Mouse (Mus musculus) forebrain, embryonic 10.5 days (tissue): ENCODE measurements around the gene Wdr83. TPM values are rescaled to one million over a fixed set of nuclear protein-coding genes. Genes with fewer than 3 reads are reported as not detected.
"Not testable (repeated sequence)": the region's sequence is repeated elsewhere in the genome, so short reads cannot be mapped to it uniquely, and the experiment has no call there.

Experiments used
- DNase-seq: peaks from one replicate; pipeline ENCODE4 v3.0.0-alpha.2; 2017; ENCODE audit warnings: low spot score; ENCODE audit errors: extremely low spot score
- H3K27ac ChIP-seq: fragments of 300-500 bp; sonication (generic); 2 replicates; pipeline ENCODE4 v1.5.1; 2016; ENCODE audit warnings: mild to moderate bottlenecking
- H3K27me3 ChIP-seq: fragments of 300-500 bp; sonication (generic); 2 replicates; pipeline ENCODE4 v1.6.1; 2016; ENCODE audit warnings: mild to moderate bottlenecking; ENCODE audit not compliant: poor library complexity, severe bottlenecking
- H3K36me3 ChIP-seq: fragments of 300-500 bp; sonication (generic); replicated peaks from 2 replicates; pipeline ENCODE4 v1.6.1; 2016; ENCODE audit warnings: mild to moderate bottlenecking, moderate library complexity
- H3K4me1 ChIP-seq: fragments of 300-500 bp; sonication (generic); 2 replicates; pipeline ENCODE4 v1.6.1; 2016
- H3K4me3 ChIP-seq: fragments of 300-500 bp; sonication (generic); 2 replicates; pipeline ENCODE4 v1.5.1; 2016; ENCODE audit warnings: mild to moderate bottlenecking, moderate library complexity
- H3K9me3 ChIP-seq: fragments of 300-500 bp; sonication (generic); 2 replicates; pipeline ENCODE4 v1.6.1; 2016; ENCODE audit warnings: mild to moderate bottlenecking, moderate library complexity
- WGBS: fragments of 180-500 bp; shearing (Covaris S2); methylation state at CpG from one replicate; pipeline ENCODE4 v1.1.7; 2016; 5-methylcytosine and 5-hydroxymethylcytosine counted together
- polyA plus RNA-seq: library from polyadenylated mRNA; unstranded; fragments of >200 nt; fragmentation: Nextera tagmentation; extraction: Ambion mirVana; gene quantifications from 2 replicates; pipeline ENCODE4 v1.2.1, GENCODE M21; 2016

Wdr83 gene
- polyA plus RNA-seq, 1 experiment from 2014 or later: 63.3 TPM

- no peak overlapping the region for H3K27ac ChIP-seq
- no peak for DNase-seq
- 92% methylated on average over 13 of the region's 13 CpGs for WGBS
- no peaks in the 10 kb centered on the region for H3K27me3 ChIP-seq
- 0 out of 2 replicates have a peak, but pooled peaks cover 3% of the 10 kb centered on the region for H3K4me1 ChIP-seq
- peaks cover 81% of the 10 kb centered on the region for H3K36me3 ChIP-seq
- H3K4me3 ChIP-seq: no peak overlapping the region
- H3K9me3 ChIP-seq: no peaks in the 10 kb centered on the region
Measured at GRCm38 (mm10) chr8:85095051-85095450, 13.9 kb upstream of the Wdr83 start.

- no peak for DNase-seq
- Histone ChIP-seq H3K27ac (no peak overlapping the region), H3K4me3 (no peak overlapping the region), H3K9me3 (no peaks in the 10 kb centered on the region), H3K27me3 (no peaks in the 10 kb centered on the region), H3K36me3 (peaks cover 85% of the 10 kb centered on the region), H3K4me1 (0 out of 2 replicates have a peak, but pooled peaks cover 3% of the 10 kb centered on the region)
- 27% methylated on average over 21 of the region's 21 CpGs for WGBS
Measured at GRCm38 (mm10) chr8:85091526-85092090, 10.5 kb upstream of the Wdr83 start.

GRCm38 (mm10) chr8:85090856-85091255, 9.8 kb upstream of the Wdr83 start:
- peaks cover 80% of the 10 kb centered on the region for H3K36me3 ChIP-seq
- no peak overlapping the region for H3K4me3 ChIP-seq
- DNase-seq: no peak
- WGBS: 89% methylated on average over 11 of the region's 11 CpGs
- H3K4me1 ChIP-seq: 0 out of 2 replicates have a peak, but pooled peaks cover 3% of the 10 kb centered on the region
- H3K27me3 ChIP-seq: no peaks in the 10 kb centered on the region
- no peak overlapping the region for H3K27ac ChIP-seq
- no peaks in the 10 kb centered on the region for H3K9me3 ChIP-seq

- Histone ChIP-seq H3K27ac (no peak overlapping the region), H3K36me3 (peaks cover 71% of the 10 kb centered on the region), H3K27me3 (no peaks in the 10 kb centered on the region), H3K4me1 (peaks cover 11% of the 10 kb centered on the region), H3K4me3 (no peak overlapping the region), H3K9me3 (no peaks in the 10 kb centered on the region)
- no peak for DNase-seq
- 84% methylated on average over 2 of the region's 2 CpGs for WGBS
Measured at GRCm38 (mm10) chr8:85088771-85089170, 7.7 kb upstream of the Wdr83 start.

GRCm38 (mm10) chr8:85086238-85086637, 5.1 kb upstream of the Wdr83 start:
- no peaks in the 10 kb centered on the region for H3K9me3 ChIP-seq
- DNase-seq: no peak
- peaks cover 32% of the 10 kb centered on the region for H3K4me1 ChIP-seq
- no peak overlapping the region for H3K27ac ChIP-seq
- no peak overlapping the region for H3K4me3 ChIP-seq
- no peaks in the 10 kb centered on the region for H3K27me3 ChIP-seq
- 79% methylated on average over 3 of the region's 3 CpGs for WGBS
- peaks cover 52% of the 10 kb centered on the region for H3K36me3 ChIP-seq

GRCm38 (mm10) chr8:85084633-85085032, 3.5 kb upstream of the Wdr83 start:
- no peak for DNase-seq
- Histone ChIP-seq H3K27me3 (no peaks in the 10 kb centered on the region), H3K4me1 (peaks cover 40% of the 10 kb centered on the region), H3K36me3 (peaks cover 45% of the 10 kb centered on the region), H3K27ac (no peak overlapping the region), H3K4me3 (peak overlapping the region; percentile 66; the same call in 1 of the 2 replicates), H3K9me3 (no peaks in the 10 kb centered on the region)
- 92% methylated on average over 8 of the region's 8 CpGs for WGBS

- peak within 1 kb of the TSS; percentile 83 for H3K27ac ChIP-seq
- no peaks in the 10 kb centered on the region for H3K27me3 ChIP-seq
- no peaks in the 10 kb centered on the region for H3K9me3 ChIP-seq
- H3K4me3 ChIP-seq: peak within 1 kb of the TSS; percentile 75
- WGBS: 2% methylated on average over 30 of the region's 30 CpGs
- H3K36me3 ChIP-seq: peaks cover 44% of the 10 kb centered on the region
- H3K4me1 ChIP-seq: peaks cover 48% of the 10 kb centered on the region
- peak; percentile 78 for DNase-seq
Measured at GRCm38 (mm10) chr8:85083108-85083813, 2.2 kb upstream of the Wdr83 start, which contains the start of gene Man2b1. Gene Man2b1, plus strand, starts transcription at chr8:85083270.

GRCm38 (mm10) chr8:85082169-85082568, 1.1 kb upstream of the Wdr83 start:
- H3K9me3 ChIP-seq, H3K27ac ChIP-seq, H3K27me3 ChIP-seq, DNase-seq: not testable (repeated sequence)
- peaks cover 42% of the 10 kb centered on the region for H3K36me3 ChIP-seq
- H3K4me3 ChIP-seq: peak overlapping the region; percentile 75; the same call in 1 of the 2 replicates
- H3K4me1 ChIP-seq: peaks cover 48% of the 10 kb centered on the region
- 92% methylated on average over 4 of the region's 4 CpGs for WGBS

GRCm38 (mm10) chr8:85080532-85081215, 432 bp downstream of the Wdr83 start, which contains the start of gene Wdr83os:
Gene Wdr83os, plus strand, starts transcription at chr8:85080740.
- H3K36me3 ChIP-seq: peaks cover 47% of the 10 kb centered on the region
- peak within 1 kb of the TSS; percentile 75 for H3K4me3 ChIP-seq
- H3K4me1 ChIP-seq: peaks cover 48% of the 10 kb centered on the region
- DNase-seq: peak; percentile 73
- peak within 1 kb of the TSS; percentile 84 for H3K27ac ChIP-seq
- no peaks in the 10 kb centered on the region for H3K9me3 ChIP-seq
- H3K27me3 ChIP-seq: no peaks in the 10 kb centered on the region
- WGBS: under 1% methylated on average over 30 of the region's 30 CpGs

GRCm38 (mm10) chr8:85080214-85080531, 933 bp downstream of the Wdr83 start:
- WGBS: 1% methylated on average over 25 of the region's 25 CpGs
- H3K27me3 ChIP-seq: no peaks in the 10 kb centered on the region
- peak overlapping the region; percentile 75 for H3K4me3 ChIP-seq
- H3K36me3 ChIP-seq: peaks cover 47% of the 10 kb centered on the region
- peaks cover 48% of the 10 kb centered on the region for H3K4me1 ChIP-seq
- peak overlapping the region; percentile 84 for H3K27ac ChIP-seq
- no peak for DNase-seq
- H3K9me3 ChIP-seq: no peaks in the 10 kb centered on the region

GRCm38 (mm10) chr8:85076993-85077392, 4.1 kb downstream of the Wdr83 start:
- peaks cover 66% of the 10 kb centered on the region for H3K36me3 ChIP-seq
- H3K4me3 ChIP-seq: peak overlapping the region; percentile 25; the same call in 1 of the 2 replicates

GRCm38 (mm10) chr8:85076001-85076400, 5.1 kb downstream of the Wdr83 start:
- H3K4me3 ChIP-seq: no peak overlapping the region
- WGBS: 77% methylated on average over 9 of the region's 9 CpGs
- peaks cover 66% of the 10 kb centered on the region for H3K36me3 ChIP-seq
- H3K4me1 ChIP-seq: peaks cover 30% of the 10 kb centered on the region
- no peak overlapping the region for H3K27ac ChIP-seq
- DNase-seq: peak; percentile 41
- H3K27me3 ChIP-seq: no peaks in the 10 kb centered on the region
- H3K9me3 ChIP-seq: no peaks in the 10 kb centered on the region

More at GRCm38 (mm10) chr8:85076993-85077392, 4.1 kb downstream of the Wdr83 start:
- 2% methylated on average over 2 of the region's 2 CpGs for WGBS
- peak; percentile 79 for DNase-seq
- no peaks in the 10 kb centered on the region for H3K27me3 ChIP-seq
- H3K27ac ChIP-seq: no peak overlapping the region
- peaks cover 36% of the 10 kb centered on the region for H3K4me1 ChIP-seq
- H3K9me3 ChIP-seq: no peaks in the 10 kb centered on the region

- peaks cover 31% of the 10 kb centered on the region for H3K4me1 ChIP-seq
- no peaks in the 10 kb centered on the region for H3K27me3 ChIP-seq
- DNase-seq: no peak
- WGBS: 88% methylated on average over 10 of the region's 10 CpGs
- no peak overlapping the region for H3K27ac ChIP-seq
- H3K36me3 ChIP-seq: peaks cover 74% of the 10 kb centered on the region
- H3K4me3 ChIP-seq: no peak overlapping the region
- no peaks in the 10 kb centered on the region for H3K9me3 ChIP-seq
Measured at GRCm38 (mm10) chr8:85074617-85075016, 6.5 kb downstream of the Wdr83 start.
